ENCODE assay signal across 20 mouse cellular contexts in the genomic region with DNA sequence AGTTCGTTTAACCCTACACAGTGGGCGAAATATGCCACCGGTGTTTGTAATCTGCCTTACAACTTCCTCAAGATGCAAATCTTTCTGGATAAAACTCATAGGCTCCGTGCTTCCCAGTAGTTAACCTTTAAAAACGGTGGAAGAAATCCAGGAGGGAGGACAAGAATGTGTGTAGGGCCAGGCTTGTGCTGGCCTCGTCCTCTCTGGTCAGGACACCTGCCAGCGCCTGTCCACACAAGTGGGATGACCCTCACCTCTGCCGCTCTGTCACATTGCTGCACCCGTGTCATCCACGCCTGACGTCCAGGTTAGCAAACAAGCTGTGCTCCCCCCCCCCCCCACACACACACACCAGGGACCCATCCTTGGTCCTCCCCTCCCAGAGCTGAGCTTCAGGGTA.
"Had no signal": no experiment of that assay in that cellular context is flagged by ENCODE, and none has a peak within 500 bp of the region (broad histone marks: within the 10 kb centered on the region; RNA-seq: fewer than 3 reads in every experiment).

No protein-coding gene starts in this region.

- H3K27ac ChIP-seq: intestine, embryonic 15.5 days; kidney, embryonic 15.5 days; limb, embryonic 12.5 days; limb, embryonic 15.5 days; liver, embryonic 13.5 days; neural tube, embryonic 12.5 days; neural tube, embryonic 15.5 days; stomach, postnatal 0 days had no signal

- H3K9me3 ChIP-seq: intestine, embryonic 15.5 days; kidney, embryonic 15.5 days; limb, embryonic 12.5 days; limb, embryonic 15.5 days; liver, embryonic 13.5 days; neural tube, embryonic 12.5 days; neural tube, embryonic 15.5 days had no signal

- H3K4me2 ChIP-seq: intestine, embryonic 15.5 days; kidney, embryonic 15.5 days; limb, embryonic 12.5 days; limb, embryonic 15.5 days; liver, embryonic 13.5 days; midbrain, embryonic 11.5 days; neural tube, embryonic 12.5 days; neural tube, embryonic 15.5 days had no signal

- ATAC-seq: intestine, embryonic 15.5 days had no signal

- H3K9ac ChIP-seq: intestine, embryonic 15.5 days; kidney, embryonic 15.5 days; limb, embryonic 12.5 days; limb, embryonic 15.5 days; liver, embryonic 13.5 days; neural tube, embryonic 12.5 days; neural tube, embryonic 15.5 days had no signal

- H3K36me3 ChIP-seq: intestine, embryonic 15.5 days; kidney, embryonic 15.5 days; limb, embryonic 12.5 days; limb, embryonic 15.5 days; liver, embryonic 13.5 days; neural tube, embryonic 12.5 days; neural tube, embryonic 15.5 days had no signal

- H3K27me3 ChIP-seq: intestine, embryonic 15.5 days; kidney, embryonic 15.5 days; limb, embryonic 12.5 days; limb, embryonic 15.5 days; neural tube, embryonic 12.5 days; neural tube, embryonic 15.5 days had no signal

- DNase-seq: left cerebral cortex, postnatal 4 days; liver, embryonic 13.5 days; lung, adult 2 months; lung, postnatal 14 days; lung, postnatal 4 days; midbrain, embryonic 14.5 days; right cerebral cortex, adult 18-20 months; right cerebral cortex, postnatal 14 days; right cerebral cortex, postnatal 4 days; thymus, adult 2 months; thymus, postnatal 14 days; thymus, postnatal 4 days had no signal

- H3K4me3 ChIP-seq: intestine, embryonic 15.5 days; kidney, embryonic 15.5 days; limb, embryonic 12.5 days; limb, embryonic 15.5 days; liver, embryonic 13.5 days; neural tube, embryonic 12.5 days; neural tube, embryonic 15.5 days had no signal
